Mouse (Mus musculus) limb, embryonic 12.5 days (tissue): ENCODE results near the gene Sprr2a2. TPM values are rescaled to one million over a fixed set of nuclear protein-coding genes. Genes with fewer than 3 reads are reported as not detected.
"Not testable (repeated sequence)": the region's sequence is repeated elsewhere in the genome, so short reads cannot be mapped to it uniquely, and the experiment has no call there.

ENCODE experiments used
- ATAC-seq: fragments of 200-750 bp; cut with Nextera tagmentation; 2 replicates; pipeline ENCODE4 v1.8.0; 2017; ENCODE audit warnings: low read depth, moderate TSS enrichment; ENCODE audit not compliant: insufficient number of reproducible peaks, insufficient read depth, low FRiP score, low TSS enrichment
- H3K27ac ChIP-seq: fragments of 300-500 bp; sonication (generic); 2 replicates; pipeline ENCODE4 v1.5.1; 2016; ENCODE audit warnings: mild to moderate bottlenecking, moderate library complexity
- H3K27me3 ChIP-seq: fragments of 300-500 bp; sonication (generic); 2 replicates; pipeline ENCODE4 v1.6.1; 2016; ENCODE audit warnings: mild to moderate bottlenecking, moderate library complexity
- H3K36me3 ChIP-seq: fragments of 300-500 bp; sonication (generic); 2 replicates; pipeline ENCODE4 v1.6.1; 2016; ENCODE audit warnings: mild to moderate bottlenecking, moderate library complexity
- H3K4me1 ChIP-seq: fragments of 300-500 bp; sonication (generic); replicated peaks from 2 replicates; pipeline ENCODE4 v1.6.1; 2016
- H3K4me2 ChIP-seq: fragments of 300-500 bp; sonication (generic); 2 replicates; pipeline ENCODE4 v1.6.1; 2016; ENCODE audit warnings: mild to moderate bottlenecking, moderate library complexity
- H3K4me3 ChIP-seq: fragments of 300-500 bp; sonication (generic); replicated peaks from 2 replicates; pipeline ENCODE4 v1.5.1; 2016; ENCODE audit warnings: mild to moderate bottlenecking
- H3K9ac ChIP-seq: fragments of 300-500 bp; sonication (generic); replicated peaks from 2 replicates; pipeline ENCODE4 v1.6.1; 2016; ENCODE audit warnings: mild to moderate bottlenecking, moderate library complexity
- H3K9me3 ChIP-seq: fragments of 300-500 bp; sonication (generic); 2 replicates; pipeline ENCODE4 v1.6.1; 2016; ENCODE audit warnings: mild to moderate bottlenecking, moderate library complexity
- WGBS: fragments of 180-500 bp; shearing (Covaris S2); methylation state at CpG from one replicate; pipeline ENCODE4 v1.1.7; 2016; 5-methylcytosine and 5-hydroxymethylcytosine counted together
- polyA plus RNA-seq: library from polyadenylated mRNA; unstranded; fragments of >200 nt; fragmentation: Nextera tagmentation; extraction: Ambion mirVana; gene quantifications from 2 replicates; pipeline ENCODE4 v1.2.1, GENCODE M21; 2016

Sprr2a2 gene
- polyA plus RNA-seq, 1 experiment from 2014 or later, result 0.90 TPM

DNA sequence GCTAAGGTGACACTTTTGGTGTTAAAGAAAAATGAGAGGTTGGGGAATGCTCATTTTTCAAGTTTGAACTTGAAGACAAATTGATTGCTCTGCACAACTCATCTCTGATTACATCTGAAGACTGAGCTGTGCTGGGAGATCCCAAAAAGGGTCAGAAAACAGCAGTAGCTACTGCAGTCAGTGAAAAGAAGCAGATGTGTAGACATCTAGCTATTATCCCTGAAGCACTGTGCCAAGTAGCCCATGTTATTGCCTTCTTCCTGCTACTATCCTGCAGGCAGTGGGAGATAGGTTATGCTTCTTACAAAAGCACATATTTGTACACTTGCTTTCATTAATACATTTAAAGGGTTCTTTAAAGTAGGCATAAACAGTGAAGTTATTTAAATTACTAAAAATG is 63.9 kb downstream of the Sprr2a2 start:
- not testable (repeated sequence) for H3K4me1 ChIP-seq, ATAC-seq

GRCm38 (mm10) chr3:92280963-92281606 is 65.4 kb downstream of the Sprr2a2 start:
- not testable (repeated sequence) for H3K9ac ChIP-seq, H3K4me3 ChIP-seq, H3K4me1 ChIP-seq, H3K27ac ChIP-seq, H3K36me3 ChIP-seq, ATAC-seq, H3K27me3 ChIP-seq, H3K9me3 ChIP-seq, H3K4me2 ChIP-seq
- 76% methylated on average over 5 of the region's 12 CpGs for WGBS

More for the DNA sequence above, 63.9 kb downstream of the Sprr2a2 start:
- H3K27ac ChIP-seq, H3K27me3 ChIP-seq, H3K9me3 ChIP-seq, H3K4me3 ChIP-seq, H3K4me2 ChIP-seq, H3K36me3 ChIP-seq, H3K9ac ChIP-seq: not testable (repeated sequence)

DNA sequence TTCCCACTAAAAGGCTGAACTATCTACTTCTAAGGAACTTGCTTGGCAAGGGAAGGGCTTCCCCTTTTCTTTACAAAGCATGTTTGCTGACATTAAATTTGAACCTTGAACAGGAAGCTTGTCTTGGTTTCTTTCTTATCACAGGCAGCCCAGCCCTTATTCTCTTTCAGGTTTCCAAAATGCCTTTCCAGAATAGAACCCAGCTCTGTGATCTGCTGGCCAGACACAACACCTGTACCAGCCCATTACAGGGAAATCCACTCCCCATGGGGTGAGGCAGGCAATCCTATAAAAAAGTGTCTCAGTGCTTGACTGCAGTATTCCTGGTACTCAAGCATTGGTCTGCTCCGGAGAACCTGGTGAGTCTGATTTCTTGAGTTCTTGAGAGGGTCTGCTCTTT is 69.4 kb downstream of the Sprr2a2 start, which contains the start of gene Sprr2a3:
Sprr2a3 (plus strand) TSS at position 317 of the 400 bp plus-strand sequence.
- not testable (repeated sequence) for H3K4me1 ChIP-seq, H3K27ac ChIP-seq, H3K36me3 ChIP-seq, H3K4me3 ChIP-seq, ATAC-seq, H3K27me3 ChIP-seq, H3K4me2 ChIP-seq, H3K9me3 ChIP-seq, H3K9ac ChIP-seq
- WGBS, result 82% methylated on average over 1 of the region's 1 CpGs

- WGBS, result 83% methylated on average over 6 of the region's 6 CpGs
- not testable (repeated sequence) for H3K9me3 ChIP-seq, ATAC-seq, H3K4me2 ChIP-seq, H3K27me3 ChIP-seq, H3K4me1 ChIP-seq, H3K4me3 ChIP-seq, H3K9ac ChIP-seq, H3K36me3 ChIP-seq, H3K27ac ChIP-seq
Measured at GRCm38 (mm10) chr3:92288489-92288888, 72.8 kb downstream of the Sprr2a2 start.

Other genes starting within 250 kb of the Sprr2a2 start
- 0.19 TPM in 1 of 2 replicates, not detected in the other for gene Pglyrp3, start 201.3 kb upstream of the Sprr2a2 start, polyA plus RNA-seq
- 3.7 and 4.7 TPM in 2 replicates for gene Lor, start 132.8 kb upstream of the Sprr2a2 start, polyA plus RNA-seq
- gene Prr9, start 92.0 kb upstream of the Sprr2a2 start, polyA plus RNA-seq, result not detected in 2 replicates
- gene Lelp1, start 73.2 kb upstream of the Sprr2a2 start, polyA plus RNA-seq, result not detected in 2 replicates
- gene Sprr2a1, start 121 bp upstream of the Sprr2a2 start, polyA plus RNA-seq, result not detected in 2 replicates
- not detected in 2 replicates for gene Sprr2a3, start 69.5 kb downstream of the Sprr2a2 start, polyA plus RNA-seq
- gene Sprr2b, start 100.7 kb downstream of the Sprr2a2 start, polyA plus RNA-seq, result not detected in 2 replicates
- gene Sprr2d, start 123.2 kb downstream of the Sprr2a2 start, polyA plus RNA-seq, result not detected in 2 replicates
- not detected in 2 replicates for gene Sprr2e, start 136.2 kb downstream of the Sprr2a2 start, polyA plus RNA-seq
- gene Sprr2f, start 149.3 kb downstream of the Sprr2a2 start, polyA plus RNA-seq, result not detected in 2 replicates
- gene Sprr2h, start 169.8 kb downstream of the Sprr2a2 start, polyA plus RNA-seq, result not detected in 2 replicates
- not detected in 2 replicates for gene Sprr2i, start 192.1 kb downstream of the Sprr2a2 start, polyA plus RNA-seq
- gene Sprr2j-ps, start 202.2 kb downstream of the Sprr2a2 start, polyA plus RNA-seq, result not detected in 2 replicates
- gene Gm9774, start 213.5 kb downstream of the Sprr2a2 start, polyA plus RNA-seq, result 6.4 and 7.6 TPM in 2 replicates
- gene Sprr2k, start 216.7 kb downstream of the Sprr2a2 start, polyA plus RNA-seq, result not detected in 2 replicates
- not detected in 2 replicates for gene Sprr1b, start 222.9 kb downstream of the Sprr2a2 start, polyA plus RNA-seq
- gene Sprr3, start 242.8 kb downstream of the Sprr2a2 start, polyA plus RNA-seq, result not detected in 2 replicates